Mouse (Mus musculus) limb, embryonic 14.5 days (tissue): ENCODE results near the gene Gtf2f1. TPM values are rescaled to one million over a fixed set of nuclear protein-coding genes. Genes with fewer than 3 reads are reported as not detected.

Experiments
- ATAC-seq: fragments of 200-750 bp; cut with Nextera tagmentation; 2 replicates; pipeline ENCODE4 v1.8.0; 2017; ENCODE audit warnings: low read depth, moderate number of reproducible peaks, moderate TSS enrichment; ENCODE audit not compliant: low FRiP score
- DNase-seq: peaks from one replicate; pipeline ENCODE4 v3.0.0-alpha.2; 2015; ENCODE audit warnings: low spot score
- H3K27ac ChIP-seq: fragments of 300-500 bp; sonication (generic); replicated peaks from 2 replicates; pipeline ENCODE4 v1.5.1; 2014; ENCODE audit warnings: low read depth, mild to moderate bottlenecking, low read length, moderate library complexity, mixed read lengths
- H3K27me3 ChIP-seq: fragments of 300-500 bp; sonication (generic); 2 replicates; pipeline ENCODE4 v1.6.1; 2014; ENCODE audit warnings: low read length, mixed read lengths; ENCODE audit not compliant: control insufficient read depth, insufficient read depth
- H3K36me3 ChIP-seq: fragments of 300-500 bp; sonication (generic); 2 replicates; pipeline ENCODE4 v1.6.1; 2014; ENCODE audit warnings: mild to moderate bottlenecking, low read length, moderate library complexity, mixed read lengths; ENCODE audit not compliant: control insufficient read depth, insufficient read depth
- H3K4me1 ChIP-seq: fragments of 300-500 bp; sonication (generic); 2 replicates; pipeline ENCODE4 v1.6.1; 2014; ENCODE audit warnings: antibody characterized with exemption, low read length, mixed read lengths; ENCODE audit not compliant: control insufficient read depth, insufficient read depth
- H3K4me2 ChIP-seq: fragments of 300-500 bp; sonication (generic); replicated peaks from 2 replicates; pipeline ENCODE4 v1.6.1; 2014; ENCODE audit warnings: low read depth, mild to moderate bottlenecking, low read length, moderate library complexity; ENCODE audit not compliant: severe bottlenecking
- H3K4me3 ChIP-seq: fragments of 300-500 bp; sonication (generic); replicated peaks from 2 replicates; pipeline ENCODE4 v1.5.1; 2014; ENCODE audit warnings: low read length
- H3K9ac ChIP-seq: fragments of 300-500 bp; sonication (generic); 2 replicates; pipeline ENCODE4 v1.6.1; 2014; ENCODE audit warnings: mild to moderate bottlenecking, low read depth, low read length, moderate library complexity; ENCODE audit not compliant: severe bottlenecking
- H3K9me3 ChIP-seq: fragments of 300-500 bp; sonication (generic); 2 replicates; pipeline ENCODE4 v1.6.1; 2016; ENCODE audit warnings: low read length; ENCODE audit not compliant: control insufficient read depth
- POLR2A ChIP-seq: fragments of 200-500 bp; IDR thresholded peaks from 2 replicates; pipeline ENCODE4 v1.8.0; 2012; ENCODE audit warnings: inconsistent platforms, mild to moderate bottlenecking, moderate library complexity, borderline replicate concordance; ENCODE audit not compliant: insufficient read depth, insufficient read length; ENCODE audit errors: extremely low read depth
- WGBS: fragments of 180-500 bp; shearing (Covaris S2); extraction: QIAGEN DNeasy Blood & Tissue Kit; methylation state at CpG from one replicate; pipeline ENCODE4 v1.1.7; 2014; 5-methylcytosine and 5-hydroxymethylcytosine counted together
- polyA plus RNA-seq, 2 experiments: library from polyadenylated mRNA; depleted of rRNA in 1 of 2; stranded (reverse) in 1 of 2; unstranded in 1 of 2; fragments of >200 nt; fragmentation: Nextera tagmentation in 1 of 2; extraction: Ambion mirVana in 1 of 2; gene quantifications; 2 replicates each; pipeline versions ENCODE4 v1.2.1 to v1.2.3; 2012 to 2014

Gtf2f1 gene
- polyA plus RNA-seq, 2 experiments = 54.1 to 68.5 TPM

DNA sequence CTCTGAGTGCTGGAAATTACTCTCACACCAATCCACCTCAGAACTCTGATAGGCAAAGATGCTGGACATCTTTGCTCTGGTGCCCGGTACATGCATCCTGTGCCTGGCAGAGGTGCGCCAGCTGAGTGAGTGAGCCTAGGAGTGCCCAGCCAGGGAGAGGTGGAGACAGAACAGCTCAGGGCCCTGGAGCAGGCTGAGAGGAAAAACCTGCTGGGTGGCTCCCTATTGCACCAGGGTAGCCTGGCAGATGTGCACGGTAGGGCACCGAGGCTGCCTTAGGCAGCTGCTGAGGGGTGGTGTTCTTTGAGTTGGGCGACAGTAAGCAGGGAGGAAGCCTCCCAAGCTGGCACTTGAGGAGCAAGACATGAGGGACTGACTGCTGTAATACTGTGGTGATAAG lies 29.1 kb downstream of the Gtf2f1 start, which contains the start of gene Acer1:
Acer1 (minus strand) TSS at position 114 of the 400 bp plus-strand sequence.
- H3K9ac ChIP-seq = no peak within 1 kb of the TSS
- H3K4me3 ChIP-seq = no peak within 1 kb of the TSS
- H3K9me3 ChIP-seq = no peaks in the 10 kb centered on the region
- H3K4me2 ChIP-seq = no peak within 1 kb of the TSS
- H3K36me3 ChIP-seq = no peaks in the 10 kb centered on the region
- H3K27ac ChIP-seq = no peak within 1 kb of the TSS
- DNase-seq (no peak), ATAC-seq (no peak)
- 79% methylated on average over 5 of the region's 5 CpGs for WGBS
- H3K4me1 ChIP-seq = no peaks in the 10 kb centered on the region
- H3K27me3 ChIP-seq = no peaks in the 10 kb centered on the region
- TF ChIP-seq POLR2A = no peak

- no peak for ATAC-seq
- no peak overlapping the region for H3K4me2 ChIP-seq
- DNase-seq = no peak
- H3K9me3 ChIP-seq = no peaks in the 10 kb centered on the region
- H3K27me3 ChIP-seq = no peaks in the 10 kb centered on the region
- no peaks in the 10 kb centered on the region for H3K36me3 ChIP-seq
- TF ChIP-seq POLR2A = no peak
- no peak overlapping the region for H3K27ac ChIP-seq
- H3K4me1 ChIP-seq = no peaks in the 10 kb centered on the region
- no peak overlapping the region for H3K4me3 ChIP-seq
- WGBS = 66% methylated on average over 7 of the region's 7 CpGs
- no peak overlapping the region for H3K9ac ChIP-seq
Measured at GRCm38 (mm10) chr17:56981049-56981448, 30.0 kb downstream of the Gtf2f1 start.

DNA sequence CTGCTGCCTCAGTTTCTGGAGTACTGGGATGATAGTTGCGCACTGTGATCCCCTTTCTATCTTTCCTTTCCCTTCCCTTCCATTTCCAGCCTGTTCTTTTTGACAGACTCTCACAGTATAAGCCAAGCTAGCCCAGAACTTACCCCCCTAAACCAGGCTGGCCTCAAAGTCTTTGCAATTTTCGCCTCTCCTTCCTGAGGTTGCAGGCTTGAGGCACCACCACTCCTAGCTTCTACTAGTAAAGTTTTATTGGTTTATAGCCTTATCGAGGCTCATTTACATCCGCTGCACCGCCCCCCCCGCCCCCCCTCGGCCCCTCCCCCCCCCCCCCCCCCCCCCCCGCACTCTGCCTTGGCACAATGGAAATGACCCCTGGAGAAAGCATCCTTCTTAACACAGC lies 31.6 kb downstream of the Gtf2f1 start:
- no peaks in the 10 kb centered on the region for H3K9me3 ChIP-seq
- no peak overlapping the region for H3K27ac ChIP-seq
- TF ChIP-seq POLR2A = no peak
- H3K9ac ChIP-seq = 0 out of 2 replicates have a peak overlapping the region, but pooled peaks have one; percentile 21
- ATAC-seq = no peak
- H3K27me3 ChIP-seq = no peaks in the 10 kb centered on the region
- H3K4me3 ChIP-seq = no peak overlapping the region
- 31% methylated on average over 4 of the region's 8 CpGs for WGBS
- no peak for DNase-seq
- H3K36me3 ChIP-seq = no peaks in the 10 kb centered on the region
- H3K4me1 ChIP-seq = no peaks in the 10 kb centered on the region
- no peak overlapping the region for H3K4me2 ChIP-seq

GRCm38 (mm10) chr17:56976531-56977390 lies 34.3 kb downstream of the Gtf2f1 start:
- no peak for TF ChIP-seq POLR2A
- no peaks in the 10 kb centered on the region for H3K4me1 ChIP-seq
- H3K9me3 ChIP-seq = no peaks in the 10 kb centered on the region
- no peaks in the 10 kb centered on the region for H3K27me3 ChIP-seq
- WGBS = 83% methylated on average over 8 of the region's 8 CpGs
- H3K9ac ChIP-seq = no peak overlapping the region
- no peak overlapping the region for H3K4me2 ChIP-seq
- ATAC-seq = no peak
- no peak overlapping the region for H3K4me3 ChIP-seq
- no peaks in the 10 kb centered on the region for H3K36me3 ChIP-seq
- H3K27ac ChIP-seq = no peak overlapping the region
- DNase-seq = no peak

GRCm38 (mm10) chr17:56975391-56975790 lies 35.7 kb downstream of the Gtf2f1 start:
- no peak overlapping the region for H3K4me2 ChIP-seq

More at GRCm38 (mm10) chr17:56975391-56975790, 35.7 kb downstream of the Gtf2f1 start:
- WGBS = 85% methylated on average over 3 of the region's 3 CpGs
- Histone ChIP-seq H3K9me3 (no peaks in the 10 kb centered on the region), H3K36me3 (no peaks in the 10 kb centered on the region), H3K27ac (no peak overlapping the region), H3K4me1 (no peaks in the 10 kb centered on the region), H3K4me3 (no peak overlapping the region), H3K9ac (no peak overlapping the region), H3K27me3 (no peaks in the 10 kb centered on the region)
- ATAC-seq (no peak), DNase-seq (no peak)
- no peak for TF ChIP-seq POLR2A
